Mouse (Mus musculus) bone marrow macrophage, adult 2 months (primary cell): Measurements from ENCODE around the gene Dmp1.

ENCODE experiments used
- CTCF ChIP-seq: IDR thresholded peaks from 2 replicates; pipeline ENCODE4 v1.5.1; 2012; ENCODE audit warnings: low read depth, mild to moderate bottlenecking, low read length, moderate library complexity
- POLR2A ChIP-seq: IDR thresholded peaks from 2 replicates; pipeline ENCODE4 v1.6.1; 2012; ENCODE audit warnings: mild to moderate bottlenecking, low read depth, low read length, borderline replicate concordance

DNA sequence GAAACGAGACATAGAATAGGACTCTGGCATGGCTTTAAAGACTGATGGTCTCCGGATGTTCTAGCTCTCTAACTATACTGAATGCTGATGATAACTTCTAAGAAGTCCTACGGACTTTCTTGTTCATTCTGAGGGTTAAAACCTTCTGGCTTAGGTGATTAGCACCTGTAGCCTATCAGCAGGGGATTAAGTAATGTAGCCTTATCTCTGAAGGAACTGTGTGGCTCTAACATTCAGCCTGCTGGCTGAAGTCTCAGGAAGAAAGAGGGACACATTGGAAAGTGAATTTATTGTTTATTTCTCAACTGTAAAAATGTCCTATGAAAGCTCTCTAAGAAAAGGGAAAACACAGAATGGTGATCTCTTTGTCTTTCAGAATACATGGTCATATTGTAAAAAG, 21.9 kb downstream of the Dmp1 start:
- TF ChIP-seq CTCF (no peak), POLR2A (no peak)
